Mouse (Mus musculus): ENCODE data around the gene Cbx6.
"Not testable (repeated sequence)": the region's sequence is repeated elsewhere in the genome, so short reads cannot be mapped to it uniquely, and the experiment has no call there.

The Cbx6 gene

GRCm38 (mm10) chr15:79830388-79830787, 4.1 kb downstream of the Cbx6 start:
- peak; percentile 72 for DNase-seq (ENCODE audit: low read depth)

DNA sequence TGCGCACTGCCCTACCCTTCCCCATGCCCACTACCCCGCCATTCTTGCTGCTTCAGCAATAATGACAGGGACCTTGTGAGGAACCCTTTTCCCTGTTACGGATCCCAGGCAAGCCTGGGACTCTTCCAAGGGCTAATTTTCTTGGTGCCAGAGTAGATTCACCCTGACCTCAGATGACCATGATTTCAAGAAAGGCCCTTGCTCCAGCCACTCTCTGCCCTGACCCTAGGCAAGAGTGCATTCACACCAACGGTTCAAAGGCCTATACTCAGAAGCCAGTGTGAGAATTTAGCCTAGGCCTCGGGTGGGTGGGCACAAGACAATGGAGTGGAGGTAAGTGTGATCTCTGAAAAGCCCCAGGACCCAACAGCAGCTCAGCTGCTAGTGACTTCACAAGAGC, 5.1 kb downstream of the Cbx6 start:
- no peak for DNase-seq (ENCODE audit: low read depth)

DNA sequence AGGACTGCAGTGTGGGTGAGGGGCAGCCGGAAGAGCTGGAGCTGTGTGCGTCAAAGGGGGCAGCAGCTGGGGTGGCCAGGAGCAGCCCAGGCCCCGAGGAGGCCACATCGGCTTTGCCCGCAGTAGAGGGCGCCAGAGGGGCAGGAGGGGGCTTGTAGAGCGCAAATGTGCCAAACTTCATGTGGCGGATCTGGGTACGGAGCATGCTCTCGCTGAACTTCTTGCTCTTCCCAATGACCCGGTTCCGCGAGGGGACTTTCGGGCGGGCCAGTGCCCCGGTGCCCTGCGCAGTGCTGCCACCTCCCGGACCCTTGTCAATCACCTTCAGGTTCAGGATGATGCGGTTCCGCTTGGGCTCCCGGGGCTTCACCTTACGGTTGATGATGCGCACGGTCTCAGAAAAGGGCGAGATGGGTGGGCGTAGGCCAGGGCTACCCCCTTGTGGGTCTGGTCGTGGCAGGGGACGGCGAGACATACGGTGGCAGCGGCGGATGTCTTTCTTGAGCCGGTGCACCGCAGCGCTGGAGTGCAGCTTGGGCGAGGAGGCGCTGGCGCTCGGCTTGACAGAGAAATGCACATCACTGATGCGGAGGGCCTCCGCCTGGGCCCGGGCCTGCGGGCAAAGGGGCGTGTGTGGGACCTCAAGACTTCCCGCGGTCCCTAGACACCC, 6.0 kb downstream of the Cbx6 start:
- no peak for DNase-seq (ENCODE audit: low read depth)

GRCm38 (mm10) chr15:79827778-79828210, 6.7 kb downstream of the Cbx6 start:
- no peak for DNase-seq (ENCODE audit: low read depth)

DNA sequence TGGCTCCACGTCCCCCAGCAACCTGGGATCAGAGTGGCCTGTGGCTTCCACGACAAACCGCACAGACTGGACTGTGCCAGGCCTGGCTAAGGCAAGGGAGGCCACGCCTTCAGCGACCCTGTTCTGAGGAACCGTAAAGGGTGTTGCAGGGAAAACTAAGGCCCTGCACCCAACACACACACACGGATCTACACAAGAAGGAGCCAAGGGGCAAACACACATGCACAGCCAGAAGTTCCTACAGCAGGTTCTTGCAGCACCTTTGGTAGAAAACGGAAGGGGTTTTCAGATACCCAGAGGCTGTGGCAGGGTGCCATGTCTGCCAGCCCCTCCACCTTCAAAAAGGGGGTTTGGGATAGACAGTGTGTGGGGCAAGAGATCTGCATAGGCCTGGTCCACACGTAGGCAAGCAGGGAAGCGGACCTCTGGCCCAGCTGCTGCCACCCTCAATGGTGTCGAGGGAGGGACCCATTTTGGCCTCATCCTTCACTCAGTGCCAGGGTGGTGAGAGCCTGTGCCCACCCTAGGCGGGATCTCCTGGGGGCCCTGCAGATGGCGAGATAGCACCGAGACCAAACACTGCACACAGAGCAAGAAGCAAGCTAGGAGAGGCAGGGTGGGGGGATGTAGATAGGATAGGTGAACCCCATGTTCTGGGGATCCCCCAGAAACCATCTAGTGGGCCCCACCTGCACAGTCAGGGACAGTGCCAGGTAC, 7.3 kb downstream of the Cbx6 start:
- no peak for DNase-seq (ENCODE audit: low read depth)

DNA sequence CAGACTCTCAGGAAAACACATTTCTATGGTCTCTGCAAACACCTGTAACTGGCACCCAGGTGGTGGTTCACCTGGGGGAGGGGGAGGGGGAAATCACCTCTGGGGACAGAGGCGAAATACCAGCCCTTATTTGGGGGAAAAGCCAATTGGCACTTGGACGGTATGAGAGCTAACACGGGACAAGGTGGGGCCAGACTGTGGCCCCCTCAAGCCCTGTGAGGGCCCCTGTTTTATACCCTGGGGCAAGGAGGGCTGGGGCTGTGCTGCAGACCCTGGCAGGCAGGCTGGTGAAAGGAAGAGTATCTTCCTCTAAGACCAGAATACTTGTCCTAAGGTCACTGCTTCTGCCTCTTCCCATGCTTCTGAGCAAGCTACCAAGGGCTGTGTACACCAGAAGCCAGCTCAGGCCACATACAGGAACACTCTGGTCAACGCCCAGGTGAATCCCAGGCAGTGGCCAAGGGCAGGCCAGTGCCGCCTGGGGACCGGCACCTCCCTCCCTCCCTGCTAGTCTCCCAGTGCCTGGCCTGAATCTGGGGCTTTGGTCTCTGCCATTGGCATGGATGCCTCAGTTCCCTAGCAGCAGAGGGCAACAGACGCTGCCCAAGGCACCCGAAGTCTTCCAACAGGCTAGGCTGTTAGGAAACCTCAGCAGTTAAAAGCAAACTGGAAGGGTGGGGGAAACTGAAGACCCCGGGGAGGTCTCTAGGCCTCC, 8.1 kb downstream of the Cbx6 start:
- no peak for DNase-seq (ENCODE audit: low read depth)

DNA sequence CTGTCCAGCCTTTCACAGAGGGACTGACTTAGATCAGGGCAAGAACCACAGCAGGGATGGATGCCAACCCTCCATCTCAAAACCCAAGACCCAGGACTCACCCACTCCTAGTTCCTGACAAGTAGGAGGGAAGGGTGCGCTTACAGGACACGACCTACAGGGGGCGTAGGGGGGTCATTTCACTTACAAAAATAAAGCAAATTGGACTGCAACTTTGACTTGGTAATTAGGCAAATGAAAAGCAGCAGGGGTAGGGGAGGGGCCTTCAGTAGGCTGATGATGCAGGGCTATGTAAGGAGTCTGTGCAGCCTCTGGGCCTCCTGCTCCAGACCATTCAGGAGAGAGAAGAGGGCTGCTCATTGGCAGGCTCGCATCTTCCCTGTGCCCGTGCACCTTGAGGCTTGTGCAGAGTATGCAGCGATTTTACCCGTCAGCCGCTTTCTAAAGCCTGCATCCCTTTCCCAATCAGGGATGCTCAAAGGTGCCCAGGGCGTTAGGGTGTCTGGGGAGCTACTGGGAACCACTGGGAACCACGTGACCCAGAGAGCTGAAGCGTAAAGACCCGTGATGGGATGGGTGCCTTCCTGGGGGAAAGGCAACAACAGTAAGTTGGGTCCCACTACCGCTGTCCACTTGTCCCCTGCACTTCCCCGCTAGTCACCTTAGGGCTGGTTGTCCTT, 9.2 kb downstream of the Cbx6 start:
- peak; percentile 45 for DNase-seq (ENCODE audit: low read depth)

DNA sequence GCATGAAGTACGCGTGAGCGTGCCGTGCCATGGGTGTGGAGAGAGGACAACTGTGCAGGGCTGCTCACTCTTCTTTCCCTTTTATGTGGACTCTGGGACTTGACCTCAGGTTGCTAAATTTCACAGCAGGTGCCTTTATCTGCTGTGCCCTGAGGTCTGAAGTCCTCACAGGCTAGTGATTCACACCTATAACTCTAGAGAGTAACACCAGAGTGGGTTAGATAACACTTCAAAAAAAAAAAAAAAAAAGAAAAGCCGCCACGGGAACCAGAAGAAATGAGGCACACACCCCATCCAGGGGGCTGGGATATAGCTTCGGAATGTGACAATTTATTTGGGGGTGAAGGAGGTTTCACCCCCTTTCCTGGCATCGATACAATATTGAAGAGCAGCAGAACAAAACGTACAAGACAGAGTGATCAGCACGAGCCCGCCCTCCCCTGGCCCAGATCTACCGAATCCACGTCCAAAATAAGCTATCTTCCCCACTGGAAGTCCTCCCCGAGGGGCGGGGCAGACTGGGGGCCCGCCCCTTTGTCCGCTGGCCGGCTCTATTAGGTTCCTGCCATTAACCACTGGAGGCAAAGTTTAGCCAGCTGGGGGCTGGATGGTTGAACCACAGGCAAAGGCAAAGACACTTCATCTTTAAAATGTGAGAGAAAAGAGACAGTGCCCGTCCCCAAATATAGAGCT, 10.8 kb downstream of the Cbx6 start:
- DNase-seq (ENCODE audit: low read depth) = peak; percentile 63

- no peak for DNase-seq (ENCODE audit: low read depth)
Observed at GRCm38 (mm10) chr15:79822265-79823199, 12.0 kb downstream of the Cbx6 start.

DNA sequence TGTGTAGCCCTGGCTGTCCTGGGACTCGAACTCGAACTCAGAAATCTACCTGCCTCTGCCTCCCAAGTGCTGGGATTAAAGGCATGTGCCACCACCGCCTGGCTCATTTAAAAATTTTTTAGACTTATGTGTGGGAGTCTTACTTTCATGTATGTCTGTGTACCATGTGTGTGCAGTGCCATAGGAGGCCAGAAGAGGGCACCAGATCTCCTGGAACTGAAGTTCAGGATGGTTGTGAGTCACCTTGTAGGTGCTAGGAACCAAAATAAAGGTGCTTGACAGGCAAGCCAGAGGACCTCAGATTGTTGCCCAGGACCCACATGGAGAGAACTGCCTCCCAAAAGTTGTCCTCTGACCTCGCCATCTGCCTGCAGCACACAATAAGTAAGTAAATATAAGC, 16.2 kb downstream of the Cbx6 start:
- DNase-seq (ENCODE audit: low read depth) = peak; percentile 38

GRCm38 (mm10) chr15:79813666-79814258, 20.7 kb downstream of the Cbx6 start:
- peak; percentile 51 for DNase-seq (ENCODE audit: low read depth)

GRCm38 (mm10) chr15:79812840-79813239, 21.6 kb downstream of the Cbx6 start:
- DNase-seq (ENCODE audit: low read depth) = not testable (repeated sequence)

DNA sequence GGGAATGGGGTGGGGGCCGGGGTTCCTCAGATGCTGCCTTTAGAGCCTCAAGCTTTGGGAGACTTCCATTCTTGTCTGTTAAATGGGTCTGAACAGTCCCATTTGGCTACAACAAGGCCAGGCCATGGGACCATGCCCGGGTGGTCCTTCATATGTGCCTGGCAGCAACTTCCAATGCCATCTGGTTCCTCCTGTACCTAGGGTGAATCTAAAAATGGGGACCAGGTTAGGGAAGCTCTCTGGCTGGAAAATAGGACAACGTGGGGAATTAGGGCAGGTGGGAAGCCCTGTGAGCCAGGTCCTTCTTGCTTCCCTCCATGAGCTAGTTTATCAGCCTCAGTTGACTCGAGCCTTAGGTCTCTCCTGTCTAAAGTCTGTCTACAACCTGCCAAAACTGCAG, 23.5 kb downstream of the Cbx6 start:
- no peak for DNase-seq (ENCODE audit: low read depth)

GRCm38 (mm10) chr15:79810061-79810460, 24.4 kb downstream of the Cbx6 start:
- DNase-seq (ENCODE audit: low read depth) = no peak

GRCm38 (mm10) chr15:79808658-79809057, 25.8 kb downstream of the Cbx6 start:
- no peak for DNase-seq (ENCODE audit: low read depth)

- peak; percentile 55 for DNase-seq (ENCODE audit: low read depth)
Observed at GRCm38 (mm10) chr15:79808114-79808513, 26.4 kb downstream of the Cbx6 start.

DNA sequence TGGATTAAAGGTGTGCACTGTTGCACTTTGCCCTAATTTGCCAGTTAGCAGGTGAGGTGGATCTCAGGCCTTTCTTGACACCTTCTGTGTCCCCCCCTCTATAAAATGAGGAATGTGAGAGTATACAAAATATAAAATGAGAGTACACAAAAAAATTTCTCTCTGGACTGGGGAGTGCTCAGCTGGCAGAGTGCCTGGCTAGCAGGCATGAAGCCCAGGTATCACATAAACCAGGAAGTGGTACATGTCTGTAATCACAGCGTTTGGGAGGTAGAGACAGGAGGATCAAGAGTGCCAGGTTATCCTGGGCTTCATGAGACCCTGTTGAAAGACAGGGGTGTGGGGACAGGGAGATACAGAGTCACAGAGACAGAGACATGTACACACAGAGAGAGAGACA, 27.4 kb downstream of the Cbx6 start:
- no peak for DNase-seq (ENCODE audit: low read depth)

DNA sequence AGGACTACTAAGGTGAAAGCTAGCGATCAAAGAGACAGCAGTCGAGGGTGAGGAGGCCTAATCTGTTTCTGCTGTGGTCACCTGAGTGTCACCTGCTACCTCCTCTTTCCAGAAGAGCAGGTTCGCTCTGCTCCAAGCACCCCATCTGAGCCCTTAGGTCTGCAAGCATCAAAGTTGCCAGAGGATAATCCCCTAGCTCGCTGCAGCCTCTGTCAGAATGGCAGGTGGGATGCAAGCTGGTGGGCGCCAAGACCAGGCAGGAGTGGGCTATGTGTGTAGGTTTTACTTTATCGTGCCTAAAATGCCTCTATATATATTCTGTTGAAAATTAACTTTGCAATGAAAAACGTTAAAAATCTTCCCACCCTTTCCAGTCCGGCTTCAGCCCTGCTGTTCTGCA, 29.2 kb downstream of the Cbx6 start:
- no peak for DNase-seq (ENCODE audit: low read depth)

DNA sequence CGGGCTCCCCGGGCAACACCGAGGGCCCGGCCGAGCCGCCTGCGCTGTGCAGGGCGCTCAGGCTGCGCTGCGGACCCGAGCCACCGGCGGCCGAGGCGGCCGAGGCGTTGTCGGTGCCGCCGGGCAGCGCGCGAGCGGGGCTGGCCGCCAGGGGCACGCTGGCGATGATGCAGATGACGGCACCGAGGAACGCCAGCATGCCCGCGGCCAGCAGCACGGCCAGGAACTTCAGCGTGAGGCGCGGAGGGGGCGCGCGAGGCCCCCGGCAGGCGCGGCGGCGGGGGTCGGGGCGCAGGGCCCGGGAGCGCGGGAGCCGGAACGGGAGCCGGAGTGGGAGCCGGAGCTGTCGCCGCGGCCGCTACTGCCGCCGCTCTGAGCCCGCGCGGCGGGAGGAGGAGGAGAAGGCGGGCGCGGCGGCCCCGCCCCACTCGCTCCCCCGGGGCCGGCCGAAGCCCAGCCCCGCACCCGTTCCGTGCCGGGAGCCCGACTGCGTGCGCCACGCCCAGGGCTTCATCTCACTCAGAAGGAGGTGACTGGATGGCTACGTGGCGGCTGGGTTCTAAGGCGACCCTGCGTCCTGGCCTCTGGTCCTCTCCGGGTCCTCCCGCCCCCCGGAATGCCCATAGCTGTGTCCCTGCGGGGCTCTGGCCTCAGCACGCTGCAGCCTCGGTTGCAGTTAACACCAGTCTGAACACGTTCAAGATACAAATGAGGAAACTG, 30.0 kb downstream of the Cbx6 start, which contains the start of gene Nptxr:
TSS of gene Nptxr (minus strand) at position 415 of the 720 bp plus-strand sequence.
- no peak for DNase-seq (ENCODE audit: low read depth)
